Mouse (Mus musculus): ENCODE data around the gene Mn1.

DNA sequence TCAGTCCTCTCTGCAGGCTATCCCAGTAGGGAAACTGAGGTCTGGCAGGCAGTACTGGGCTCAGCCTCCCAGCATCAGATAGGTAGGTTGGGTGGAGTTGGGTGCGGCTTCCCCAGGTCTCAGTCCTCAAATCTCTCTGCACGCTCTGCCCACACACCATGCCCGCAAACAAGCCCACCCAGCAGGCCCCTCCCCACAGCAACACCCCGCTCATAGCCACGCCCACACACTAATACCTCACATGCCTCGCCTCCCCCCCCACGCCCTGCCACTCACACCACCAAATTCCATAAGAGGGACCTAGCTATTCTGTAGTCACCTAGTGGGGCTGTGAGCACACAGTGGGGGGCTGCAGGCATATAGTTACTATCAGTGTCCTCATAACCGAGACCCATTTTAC lies 21.7 kb downstream of the Mn1 start:
- TF ChIP-seq POLR2A (IDR thresholded peaks at IDR 0.05; ENCODE audit: low read depth, low read length) (no peak), CTCF (IDR thresholded peaks at IDR 0.05; ENCODE audit: borderline replicate concordance, insufficient read depth, low read length) (no peak)
